Mouse (Mus musculus) liver, embryonic 14.5 days (tissue): ENCODE measurements at regions not wholly inside any gene's neighbourhood (a gene's known extent, or its start where the extent isn't known, plus 50 kb on each side); places are given as distances from the start of the nearest gene placed in this dataset.

Experiments
- CTCF ChIP-seq: IDR thresholded peaks from 2 replicates; pipeline ENCODE4 v1.5.1; 2016; ENCODE audit warnings: antibody characterized with exemption, low read depth, control low read depth
- EP300 ChIP-seq: IDR thresholded peaks from 2 replicates; pipeline ENCODE4 v1.6.1; 2016; ENCODE audit warnings: antibody characterized with exemption, low read depth

DNA sequence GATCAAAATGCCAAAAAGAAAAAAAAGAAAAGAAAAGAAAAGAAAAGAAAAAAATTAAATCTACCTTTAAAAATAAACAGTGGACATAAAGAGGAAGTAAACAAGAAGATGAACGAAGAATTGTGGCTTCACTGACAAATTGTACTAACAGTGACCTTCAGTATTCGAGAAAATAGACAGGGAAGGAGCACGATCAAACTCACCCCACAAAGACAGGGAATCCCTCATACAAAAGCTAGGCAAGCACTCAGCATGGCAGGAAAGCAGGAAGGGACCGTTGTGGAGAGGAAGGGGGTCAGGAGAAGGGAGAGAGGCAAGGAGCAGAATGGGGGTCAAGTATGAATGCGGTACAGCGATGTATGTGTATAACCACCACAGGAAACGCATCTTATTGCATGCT lies 74.6 kb upstream of the Cnot2 start:
- TF ChIP-seq CTCF = no peak
- TF ChIP-seq EP300 = no peak
